Comparison of ENCODE assay signal across 13 mouse cellular contexts in genomic region chr5:32415554-32415953, GRCm38 (mm10).
"Had no signal": no experiment of that assay in that cellular context is flagged by ENCODE, and none has a peak within 500 bp of the region (broad histone marks: within the 10 kb centered on the region; RNA-seq: fewer than 3 reads in every experiment).

No protein-coding gene starts in this region.

- H3K4me1 ChIP-seq: neural tube, embryonic 12.5 days had no signal

- H3K9ac ChIP-seq: lung, embryonic 14.5 days; midbrain, embryonic 12.5 days; neural tube, embryonic 12.5 days; stomach, embryonic 15.5 days had no signal

- H3K36me3 ChIP-seq: midbrain, embryonic 10.5 days; midbrain, embryonic 12.5 days; neural tube, embryonic 12.5 days; stomach, embryonic 15.5 days had no signal

- H3K4me3 ChIP-seq: midbrain, embryonic 10.5 days; midbrain, embryonic 12.5 days; neural tube, embryonic 12.5 days; stomach, embryonic 15.5 days had no signal

- H3K27me3 ChIP-seq: midbrain, embryonic 12.5 days; neural tube, embryonic 12.5 days; stomach, embryonic 15.5 days had no signal

- H3K9me3 ChIP-seq: midbrain, embryonic 10.5 days; midbrain, embryonic 12.5 days; neural tube, embryonic 12.5 days; stomach, embryonic 15.5 days had no signal

- ATAC-seq: midbrain, embryonic 16.5 days had no signal

- DNase-seq: lung, embryonic 14.5 days; lung, postnatal 10 days; lung, postnatal 4 days; midbrain, embryonic 14.5 days; right cerebral cortex, postnatal 14 days; thymus, adult 2 months; thymus, postnatal 25 days; thymus, postnatal 4 days had no signal

- H3K4me2 ChIP-seq: lung, embryonic 14.5 days; midbrain, embryonic 12.5 days; neural tube, embryonic 12.5 days; stomach, embryonic 15.5 days had no signal

- H3K27ac ChIP-seq: midbrain, embryonic 10.5 days; midbrain, embryonic 12.5 days; neural tube, embryonic 12.5 days; stomach, embryonic 15.5 days had no signal
